Mouse (Mus musculus): ENCODE results near the gene Nfia.
A peak's percentile ranks its signal among the peaks of the same experiment; 100 is the strongest.

The Nfia gene

GRCm38 (mm10) chr4:97766100-97766499 lies 6.4 kb upstream of the Nfia start:
- DNase-seq (ENCODE audit: low read depth, low spot score) = no peak

GRCm38 (mm10) chr4:97767025-97767424 lies 5.5 kb upstream of the Nfia start:
- DNase-seq (ENCODE audit: low read depth, low spot score) = no peak

GRCm38 (mm10) chr4:97767516-97767915 lies 5.0 kb upstream of the Nfia start:
- DNase-seq (ENCODE audit: low read depth, low spot score) = no peak

- DNase-seq (ENCODE audit: low read depth, low spot score) = no peak
These were observed 2.7 kb upstream of the Nfia start for GRCm38 (mm10) chr4:97769861-97770260.

GRCm38 (mm10) chr4:97771426-97771825 lies 1.1 kb upstream of the Nfia start:
- DNase-seq (ENCODE audit: low read depth, low spot score) = no peak

GRCm38 (mm10) chr4:97772084-97772484 lies 450 bp upstream of the Nfia start:
- peak; percentile 93 for DNase-seq (ENCODE audit: low read depth, low spot score)

GRCm38 (mm10) chr4:97773110-97773593 lies 618 bp downstream of the Nfia start:
- peak; percentile 92 for DNase-seq (ENCODE audit: low read depth, low spot score)

- no peak for DNase-seq (ENCODE audit: low read depth, low spot score)
These were observed 1.3 kb downstream of the Nfia start for GRCm38 (mm10) chr4:97773791-97774190.

GRCm38 (mm10) chr4:97774446-97774950 lies 2.0 kb downstream of the Nfia start:
- DNase-seq (ENCODE audit: low read depth, low spot score) = no peak

GRCm38 (mm10) chr4:97775059-97775458 lies 2.5 kb downstream of the Nfia start:
- DNase-seq (ENCODE audit: low read depth, low spot score) = no peak

GRCm38 (mm10) chr4:97775494-97776265 lies 3.1 kb downstream of the Nfia start:
- DNase-seq (ENCODE audit: low read depth, low spot score) = no peak

GRCm38 (mm10) chr4:97776388-97777080 lies 4.0 kb downstream of the Nfia start:
- no peak for DNase-seq (ENCODE audit: low read depth, low spot score)

- no peak for DNase-seq (ENCODE audit: low read depth, low spot score)
These were observed 4.7 kb downstream of the Nfia start for GRCm38 (mm10) chr4:97777081-97777705.

- DNase-seq (ENCODE audit: low read depth, low spot score) = no peak
These were observed 5.2 kb downstream of the Nfia start, which contains the start of gene E130114P18Rik for GRCm38 (mm10) chr4:97777706-97778176. E130114P18Rik (minus strand) TSS chr4:97778078.

GRCm38 (mm10) chr4:97778211-97779002 lies 5.9 kb downstream of the Nfia start:
- no peak for DNase-seq (ENCODE audit: low read depth, low spot score)

- DNase-seq (ENCODE audit: low read depth, low spot score) = no peak
These were observed 6.7 kb downstream of the Nfia start for GRCm38 (mm10) chr4:97779003-97779930.

GRCm38 (mm10) chr4:97780024-97780423 lies 7.5 kb downstream of the Nfia start:
- no peak for DNase-seq (ENCODE audit: low read depth, low spot score)

GRCm38 (mm10) chr4:97780666-97781435 lies 8.3 kb downstream of the Nfia start:
- no peak for DNase-seq (ENCODE audit: low read depth, low spot score)

- DNase-seq (ENCODE audit: low read depth, low spot score) = no peak
These were observed 9.5 kb downstream of the Nfia start for GRCm38 (mm10) chr4:97782069-97782468.

Data from embryo, embryonic 11.5 days (tissue).